Mouse (Mus musculus) embryo, embryonic 10 days (tissue): ENCODE measurements at regions not wholly inside any gene's neighbourhood (a gene's known extent, or its start where the extent isn't known, plus 50 kb on each side); places are given as distances from the start of the nearest gene placed in this dataset.
A peak's percentile ranks its signal among the peaks of the same experiment; 100 is the strongest.

Source experiments
- DNase-seq: peaks from one replicate; pipeline ENCODE4 v3.0.0-alpha.2; 2015; ENCODE audit warnings: low spot score

DNA sequence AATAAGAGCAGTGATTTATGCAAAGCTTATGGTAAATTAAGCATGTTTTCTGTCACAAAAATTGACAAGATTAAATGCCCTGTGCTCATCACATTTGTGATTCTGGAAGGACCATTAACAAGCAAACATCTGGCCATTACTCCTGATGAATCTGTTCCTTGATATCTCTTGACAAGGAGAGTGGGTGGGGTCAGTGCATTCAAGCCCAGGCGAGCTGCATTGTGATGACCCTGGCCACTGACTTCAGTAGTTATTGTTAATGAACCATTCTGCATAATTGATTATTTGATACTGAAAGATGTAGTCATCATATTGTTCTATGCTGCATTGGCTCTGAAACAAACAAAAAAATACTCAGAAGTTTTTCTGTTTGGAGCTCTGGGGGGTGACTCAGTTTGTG, 115.4 kb upstream of the Prmt6 start:
- no peak for DNase-seq

- DNase-seq: no peak
Observed at GRCm38 (mm10) chr3:110361900-110362299, 111.1 kb upstream of the Prmt6 start.

DNA sequence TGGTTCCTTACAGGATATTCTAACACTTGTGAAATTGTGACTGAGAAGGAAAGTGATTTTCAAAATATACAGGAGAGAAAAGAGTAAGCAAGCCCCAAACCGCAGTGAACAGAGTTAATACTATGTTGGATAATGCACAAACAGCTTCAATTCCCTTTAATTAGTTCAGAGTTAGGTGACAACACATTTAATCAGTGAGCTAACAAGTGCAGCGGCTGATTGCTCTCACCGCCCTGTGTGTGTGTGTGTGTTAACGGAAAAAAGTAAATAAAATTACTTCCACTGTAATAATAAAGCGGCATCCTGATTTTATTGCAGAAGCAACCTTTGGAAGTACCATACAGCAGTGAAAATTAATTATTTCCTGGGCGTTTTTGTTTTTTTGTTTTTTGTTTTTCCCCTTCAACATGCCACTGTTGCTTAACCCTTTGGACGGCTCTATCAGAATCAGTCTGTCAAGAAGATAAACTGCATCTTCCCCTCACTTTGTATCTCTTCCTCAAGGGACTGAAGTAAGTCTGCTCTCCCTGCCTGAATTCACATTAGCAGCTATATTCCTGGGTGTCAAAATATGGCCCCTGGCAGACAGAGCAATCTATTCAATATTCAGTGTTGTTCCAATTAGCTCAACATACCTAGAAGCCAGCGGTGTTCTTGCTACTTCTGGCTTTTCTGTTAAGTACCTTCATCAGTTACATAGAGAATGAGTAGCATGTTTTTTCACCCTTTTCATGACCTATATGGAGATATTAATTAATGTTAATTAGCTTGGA, 106.2 kb upstream of the Prmt6 start:
- no peak for DNase-seq

- no peak for DNase-seq
Observed at GRCm38 (mm10) chr3:110353654-110354053, 102.9 kb upstream of the Prmt6 start.

DNA sequence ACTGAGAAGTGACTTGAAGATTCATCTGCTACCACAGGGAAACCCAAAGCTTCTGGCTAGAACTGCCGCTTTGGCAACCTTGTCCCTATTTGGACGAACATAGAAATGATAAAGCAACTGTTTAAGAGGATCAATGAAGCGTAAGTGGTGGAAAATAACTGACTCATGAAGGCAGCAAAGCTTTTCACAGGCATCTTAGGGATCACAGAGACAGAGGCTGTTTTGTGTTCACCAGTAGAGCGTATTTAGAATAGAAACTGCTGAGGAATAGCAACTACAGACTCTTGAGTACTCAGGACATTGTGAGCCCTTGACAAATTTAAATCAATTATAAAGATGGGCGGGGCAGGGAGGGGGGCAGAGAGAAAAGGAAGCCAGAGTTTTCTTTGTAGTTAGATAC, 99.3 kb upstream of the Prmt6 start:
- no peak for DNase-seq

GRCm38 (mm10) chr3:110349446-110349845, 98.6 kb upstream of the Prmt6 start:
- DNase-seq: no peak

DNA sequence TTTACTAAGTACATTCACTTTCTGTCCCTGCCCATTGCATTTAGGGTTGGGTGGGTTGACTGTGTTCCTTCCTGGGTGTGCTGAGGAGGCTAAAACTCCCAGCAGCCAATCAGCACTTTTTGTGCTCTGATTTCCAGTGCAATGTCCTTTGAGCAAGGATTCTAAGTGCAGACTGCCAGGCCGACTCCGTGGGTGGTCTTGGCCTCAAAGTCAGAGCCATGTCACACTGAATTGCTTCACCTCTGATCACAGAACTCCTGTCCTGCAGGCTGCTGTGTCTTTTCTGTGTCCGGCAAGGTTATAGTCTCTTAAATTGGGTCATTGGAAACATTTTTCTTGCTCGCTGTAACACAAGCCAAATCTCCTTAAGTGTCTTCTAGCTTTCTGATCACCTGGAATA, 94.0 kb upstream of the Prmt6 start:
- DNase-seq: peak; percentile 58

GRCm38 (mm10) chr3:110340067-110340466, 89.3 kb upstream of the Prmt6 start:
- DNase-seq: no peak

DNA sequence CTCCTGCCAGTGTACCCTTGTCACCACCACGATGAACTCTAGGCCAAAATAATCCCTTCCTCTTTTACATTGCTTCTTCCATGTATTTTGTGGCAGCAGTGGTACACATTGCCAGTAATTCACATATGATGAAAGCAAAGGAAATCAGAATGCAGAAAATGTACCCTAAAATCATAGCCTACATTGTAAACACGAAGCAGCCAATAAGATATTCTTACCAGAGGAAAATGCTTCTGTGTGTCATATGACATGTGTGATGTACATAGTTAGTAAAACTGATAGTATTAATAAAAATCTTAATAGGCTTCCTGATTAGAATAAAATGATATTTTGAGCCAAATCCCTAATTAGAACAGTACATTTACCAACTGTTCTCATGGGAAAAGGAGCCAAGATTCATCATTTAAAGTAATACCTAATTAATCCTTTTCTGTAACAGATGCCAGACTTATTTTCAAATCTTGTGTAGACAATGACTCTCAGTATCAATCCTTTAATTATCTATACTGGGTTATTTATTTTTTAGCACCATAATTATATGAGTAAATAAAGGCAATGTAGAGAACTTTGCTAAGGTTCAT, 88.3 kb upstream of the Prmt6 start:
- no peak for DNase-seq

- DNase-seq: no peak
Observed at GRCm38 (mm10) chr3:110329175-110329574, 78.4 kb upstream of the Prmt6 start.

DNA sequence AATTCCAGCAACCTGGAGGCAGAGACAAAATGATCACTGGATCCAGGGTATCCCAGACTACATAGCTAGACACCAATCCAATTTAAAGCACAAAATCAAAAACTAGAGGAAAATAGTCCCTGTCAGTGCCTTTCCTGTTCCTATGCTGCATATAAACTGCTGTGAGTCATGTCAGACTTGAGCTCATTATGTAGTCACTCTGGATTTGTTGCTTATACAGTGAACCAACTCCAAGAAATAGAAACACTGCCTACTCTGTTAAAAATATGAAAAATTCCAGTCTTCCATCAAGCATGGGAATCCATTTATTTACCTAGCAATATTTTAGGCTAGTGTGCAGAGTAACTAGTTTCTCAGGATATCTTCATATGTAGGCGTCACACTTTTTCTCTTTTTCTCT, 59.5 kb upstream of the Prmt6 start:
- no peak for DNase-seq

GRCm38 (mm10) chr3:110303166-110303565, 52.4 kb upstream of the Prmt6 start:
- DNase-seq: no peak
